Mouse (Mus musculus): ENCODE results near the gene Selenof.

Selenof gene

DNA sequence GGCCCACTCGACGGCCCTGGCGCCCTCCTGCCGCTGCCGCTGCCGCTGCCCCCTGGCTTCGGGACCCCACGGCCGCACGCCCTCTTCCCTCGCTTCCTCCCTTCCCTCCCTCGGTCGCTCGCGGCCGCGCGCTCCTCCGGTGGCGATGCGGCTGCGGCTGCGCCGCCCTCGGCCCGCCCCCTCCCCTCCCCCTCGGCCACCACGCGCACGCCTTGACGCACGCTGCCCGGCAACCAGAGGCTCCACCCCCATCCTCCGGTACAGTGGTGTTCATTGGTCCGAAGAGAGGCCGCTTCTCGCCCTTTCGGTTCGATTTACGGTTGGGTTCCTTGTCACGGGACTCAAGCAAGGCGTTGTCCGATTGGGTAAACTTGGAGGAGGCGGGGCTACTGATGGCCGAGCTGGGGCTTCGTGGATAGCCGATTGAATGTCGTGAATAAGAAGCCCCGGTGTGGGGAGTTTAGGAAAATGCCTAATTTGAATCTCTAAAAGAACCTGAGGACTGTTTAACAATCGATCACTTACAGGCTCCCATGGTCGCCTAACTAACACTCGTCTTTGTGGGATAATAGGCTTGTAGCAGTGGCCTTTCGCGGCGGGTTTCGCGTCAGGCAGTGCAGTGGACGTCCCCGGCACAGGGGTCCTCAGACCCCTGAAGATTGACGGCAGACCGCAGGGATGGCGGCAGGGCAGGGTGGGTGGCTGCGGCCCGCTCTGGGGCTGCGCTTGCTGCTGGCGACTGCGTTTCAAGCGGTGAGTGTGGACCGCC lies at the start of gene Selenof, which contains the start of gene Hs2st1:
Gene Selenof, plus strand, starts transcription at position 258 of the 769 bp plus-strand sequence.
Gene Hs2st1, minus strand, starts transcription at position 135 of the 769 bp plus-strand sequence.
- in situ Hi-C loops (cut with MboI; ENCODE audit: low pct_unique_long_range_greater_than_20kb in 1 of 2, low sequenced_read_pairs in 2 of 2, unreplicated experiment in 1 of 2), result no loop called here

GRCm38 (mm10) chr3:144527918-144528317 lies 42.2 kb upstream of the Selenof start:
- in situ Hi-C loops (cut with MboI; ENCODE audit: low pct_unique_long_range_greater_than_20kb in 1 of 2, low sequenced_read_pairs in 2 of 2, unreplicated experiment in 1 of 2), result no loop called here

DNA sequence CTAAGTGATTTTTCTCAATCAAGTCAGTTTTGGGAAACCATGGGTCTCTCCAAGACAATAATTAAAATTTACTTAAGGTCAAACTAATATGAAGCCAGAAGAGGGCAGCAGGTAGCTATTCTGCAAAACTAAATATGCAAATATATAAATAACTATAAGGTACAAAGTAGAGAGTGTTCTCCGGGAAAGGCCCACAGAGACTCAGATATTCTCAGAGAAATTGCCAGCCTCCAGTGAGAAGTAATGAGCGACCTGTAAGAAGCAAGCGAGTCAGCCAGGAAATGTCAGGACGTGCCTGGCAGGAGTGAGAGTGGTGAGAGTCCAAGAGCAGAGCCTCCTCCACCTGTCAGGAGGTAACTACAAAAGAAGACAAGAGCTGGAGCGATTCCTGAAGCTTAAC lies 39.1 kb upstream of the Selenof start:
- in situ Hi-C loops (cut with MboI; ENCODE audit: low pct_unique_long_range_greater_than_20kb in 1 of 2, low sequenced_read_pairs in 2 of 2, unreplicated experiment in 1 of 2), result no loop called here

DNA sequence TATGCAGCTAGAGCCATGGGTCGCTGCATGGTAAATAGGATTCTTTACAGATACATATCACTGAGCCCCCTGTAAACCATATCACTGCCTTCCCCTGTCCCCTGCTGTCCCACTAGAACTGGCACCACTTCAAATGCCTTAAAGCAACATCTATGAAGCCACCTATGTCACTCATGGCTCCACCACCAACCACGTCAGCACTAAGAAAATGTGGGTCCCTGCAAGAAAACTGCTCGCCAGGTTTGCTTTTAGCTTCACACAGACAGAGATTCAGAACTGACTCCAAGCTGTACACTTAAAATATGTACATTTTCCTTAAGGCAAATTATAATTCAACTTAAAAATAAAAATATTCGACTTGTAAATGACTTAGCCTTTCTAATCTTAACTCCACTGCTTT lies 35.0 kb upstream of the Selenof start:
- in situ Hi-C loops (cut with MboI; ENCODE audit: low pct_unique_long_range_greater_than_20kb in 1 of 2, low sequenced_read_pairs in 2 of 2, unreplicated experiment in 1 of 2), result no loop called here

DNA sequence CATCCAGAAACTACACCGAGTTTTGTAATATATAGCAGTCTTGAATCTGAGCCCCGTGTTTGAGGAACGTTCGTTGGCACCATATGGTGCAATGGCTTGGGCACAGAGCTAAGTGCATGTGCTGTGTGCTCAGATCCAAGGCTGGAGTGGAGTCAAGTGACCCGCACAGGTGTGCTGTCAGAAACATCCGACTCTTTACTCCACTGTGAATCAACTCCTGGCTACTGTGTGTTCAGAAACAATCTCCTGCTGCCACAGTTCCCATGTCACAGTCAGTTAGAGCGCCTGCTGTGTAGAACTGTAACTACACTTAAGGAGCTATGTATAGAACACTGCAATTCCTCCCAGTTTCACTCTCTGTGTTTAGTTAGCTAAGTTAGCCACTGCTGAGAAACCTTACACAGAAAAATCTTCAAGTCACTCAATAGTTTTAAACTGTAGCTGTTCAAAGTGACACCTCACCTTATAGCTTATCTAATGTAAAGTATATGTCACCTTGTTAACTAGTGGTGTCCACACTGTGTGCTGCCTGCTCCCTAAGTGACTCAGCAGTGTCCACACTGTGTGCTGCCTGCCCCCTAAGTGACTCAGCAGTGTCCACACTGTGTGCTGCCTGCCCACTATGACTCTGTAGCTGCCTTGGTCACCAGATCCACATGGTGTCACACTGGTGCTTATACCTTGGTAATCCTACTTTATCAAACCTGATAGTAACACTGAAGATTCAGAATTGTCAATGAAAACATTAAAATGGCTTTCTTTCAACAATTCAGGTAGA lies 32.8 kb upstream of the Selenof start:
- in situ Hi-C loops (cut with MboI; ENCODE audit: low pct_unique_long_range_greater_than_20kb in 1 of 2, low sequenced_read_pairs in 2 of 2, unreplicated experiment in 1 of 2), result no loop called here

- in situ Hi-C loops (cut with MboI; ENCODE audit: low pct_unique_long_range_greater_than_20kb in 1 of 2, low sequenced_read_pairs in 2 of 2, unreplicated experiment in 1 of 2), result no loop called here
Observed at GRCm38 (mm10) chr3:144539051-144539450, 31.1 kb upstream of the Selenof start.

DNA sequence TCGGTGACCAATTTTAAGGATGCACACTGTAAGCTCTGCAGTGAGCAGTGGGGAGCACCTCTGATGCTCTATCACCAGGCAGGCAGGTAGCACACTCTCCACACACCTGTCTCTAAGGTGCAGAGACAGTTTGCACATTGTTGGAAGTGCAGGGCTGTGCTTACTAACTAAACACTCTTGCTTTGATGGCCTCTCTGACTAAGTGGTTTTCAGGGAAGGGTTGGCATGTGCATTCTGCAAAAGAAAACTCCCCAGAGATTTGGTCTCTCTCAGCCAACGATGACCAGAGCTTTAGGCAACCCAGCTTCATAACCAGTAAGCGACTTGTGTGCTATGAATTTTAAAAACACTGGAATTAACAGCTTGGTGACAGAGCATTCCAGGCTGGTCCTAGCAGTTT lies 29.3 kb upstream of the Selenof start:
- in situ Hi-C loops (cut with MboI; ENCODE audit: low pct_unique_long_range_greater_than_20kb in 1 of 2, low sequenced_read_pairs in 2 of 2, unreplicated experiment in 1 of 2), result no loop called here

GRCm38 (mm10) chr3:144541906-144542438 lies 28.1 kb upstream of the Selenof start:
- in situ Hi-C loops (cut with MboI; ENCODE audit: low pct_unique_long_range_greater_than_20kb in 1 of 2, low sequenced_read_pairs in 2 of 2, unreplicated experiment in 1 of 2), result no loop called here

- in situ Hi-C loops (cut with MboI; ENCODE audit: low pct_unique_long_range_greater_than_20kb in 1 of 2, low sequenced_read_pairs in 2 of 2, unreplicated experiment in 1 of 2), result no loop called here
Observed at GRCm38 (mm10) chr3:144545152-144545551, 25.0 kb upstream of the Selenof start.

DNA sequence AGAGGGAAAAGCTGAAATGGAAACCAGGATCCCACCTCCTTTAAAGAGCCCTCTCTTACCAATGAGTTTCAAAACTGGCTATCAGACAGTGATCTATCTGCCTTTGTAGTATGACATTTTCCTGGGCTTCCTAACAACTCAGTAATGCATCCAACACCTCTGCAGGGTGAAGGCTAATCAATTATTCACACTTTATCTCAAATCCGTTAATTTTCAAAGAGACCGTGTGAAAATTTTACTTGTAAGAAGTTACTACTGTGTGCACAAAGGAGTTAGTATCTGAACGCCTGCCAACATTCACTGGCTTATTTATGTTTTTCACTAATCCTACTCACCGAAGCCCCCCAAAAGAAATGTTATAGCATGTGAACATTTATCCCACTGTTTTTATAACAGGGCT lies 24.3 kb upstream of the Selenof start:
- in situ Hi-C loops (cut with MboI; ENCODE audit: low pct_unique_long_range_greater_than_20kb in 1 of 2, low sequenced_read_pairs in 2 of 2, unreplicated experiment in 1 of 2), result no loop called here

DNA sequence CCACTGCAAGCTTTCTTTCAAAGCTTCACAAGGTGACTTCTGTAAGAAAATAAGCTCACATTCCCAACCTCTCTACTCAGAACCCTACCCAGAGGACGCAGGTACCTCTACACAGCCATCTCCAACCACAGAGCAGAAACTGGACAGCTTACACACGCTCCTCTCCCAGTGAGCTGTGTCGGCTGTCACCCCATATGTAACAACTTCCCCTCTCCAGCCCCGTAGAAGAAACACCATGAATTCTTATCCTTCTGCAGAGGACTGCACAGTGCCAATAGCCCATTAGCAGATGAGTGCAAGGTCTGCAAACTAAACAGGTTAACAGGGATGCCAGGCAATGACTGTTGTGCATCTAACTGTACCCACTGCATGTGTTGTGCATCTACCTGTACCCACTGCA lies 23.6 kb upstream of the Selenof start:
- in situ Hi-C loops (cut with MboI; ENCODE audit: low pct_unique_long_range_greater_than_20kb in 1 of 2, low sequenced_read_pairs in 2 of 2, unreplicated experiment in 1 of 2), result no loop called here

GRCm38 (mm10) chr3:144548186-144548845 lies 21.8 kb upstream of the Selenof start:
- in situ Hi-C loops (cut with MboI; ENCODE audit: low pct_unique_long_range_greater_than_20kb in 1 of 2, low sequenced_read_pairs in 2 of 2, unreplicated experiment in 1 of 2), result no loop called here

- in situ Hi-C loops (cut with MboI; ENCODE audit: low pct_unique_long_range_greater_than_20kb in 1 of 2, low sequenced_read_pairs in 2 of 2, unreplicated experiment in 1 of 2), result no loop called here
Observed at GRCm38 (mm10) chr3:144550036-144550435, 20.1 kb upstream of the Selenof start.

DNA sequence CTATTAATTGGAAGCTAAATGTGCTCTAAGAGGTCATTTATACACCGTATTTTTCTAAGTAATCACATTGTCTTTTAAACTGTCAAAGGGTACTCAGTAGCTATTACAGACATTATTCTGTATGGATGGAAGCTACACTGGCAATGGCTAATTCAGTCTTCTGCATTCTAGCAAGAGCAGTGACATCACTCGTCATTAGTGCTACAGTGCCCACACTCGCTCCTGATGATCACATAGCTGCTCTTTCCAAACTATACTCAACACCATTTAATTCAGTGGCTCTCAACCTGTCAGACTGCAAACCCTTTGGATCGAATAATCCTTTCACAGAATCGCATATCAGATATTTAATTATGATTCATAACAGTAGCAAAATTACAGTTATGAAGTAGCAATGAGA lies 19.4 kb upstream of the Selenof start:
- in situ Hi-C loops (cut with MboI; ENCODE audit: low pct_unique_long_range_greater_than_20kb in 1 of 2, low sequenced_read_pairs in 2 of 2, unreplicated experiment in 1 of 2), result no loop called here

DNA sequence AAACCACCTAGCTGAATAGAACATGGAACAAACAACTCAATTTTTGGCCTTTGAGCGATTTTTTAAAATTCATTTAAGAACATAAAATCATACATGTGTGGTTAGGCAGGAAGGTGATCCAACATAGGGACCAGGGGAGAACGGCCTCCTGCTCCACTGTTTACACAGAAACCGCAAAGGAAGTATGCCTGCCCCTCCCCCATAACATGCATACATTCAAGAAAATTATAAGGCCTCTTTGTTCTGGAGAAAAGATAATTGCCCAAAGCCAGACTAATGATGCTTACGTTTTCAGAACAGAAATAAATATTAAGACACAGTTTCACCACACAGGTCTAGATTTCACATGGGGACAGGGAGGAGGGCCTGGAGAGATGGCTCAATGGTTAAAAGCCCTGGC lies 18.7 kb upstream of the Selenof start:
- in situ Hi-C loops (cut with MboI; ENCODE audit: low pct_unique_long_range_greater_than_20kb in 1 of 2, low sequenced_read_pairs in 2 of 2, unreplicated experiment in 1 of 2), result no loop called here

DNA sequence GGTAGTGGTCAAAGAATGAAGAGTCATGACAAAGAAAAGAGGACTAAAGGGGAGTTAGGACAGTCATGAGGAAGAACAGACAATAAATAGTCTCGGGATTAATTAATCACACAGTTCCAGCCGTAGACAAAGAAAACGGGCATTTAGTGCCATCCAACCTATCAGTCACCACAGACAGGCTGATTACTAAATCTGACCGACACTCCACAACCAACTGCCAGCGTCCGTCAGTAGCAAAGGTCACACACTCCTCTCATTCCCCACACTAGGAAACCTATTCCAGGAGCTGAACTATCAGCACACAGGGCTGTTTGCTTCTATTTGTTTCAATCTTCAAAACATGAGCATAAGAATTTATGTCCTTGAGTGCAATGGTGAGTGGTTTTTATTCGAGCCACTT lies 16.2 kb upstream of the Selenof start:
- in situ Hi-C loops (cut with MboI; ENCODE audit: low pct_unique_long_range_greater_than_20kb in 1 of 2, low sequenced_read_pairs in 2 of 2, unreplicated experiment in 1 of 2), result no loop called here

- in situ Hi-C loops (cut with MboI; ENCODE audit: low pct_unique_long_range_greater_than_20kb in 1 of 2, low sequenced_read_pairs in 2 of 2, unreplicated experiment in 1 of 2), result no loop called here
Observed at GRCm38 (mm10) chr3:144554503-144554902, 15.6 kb upstream of the Selenof start.

DNA sequence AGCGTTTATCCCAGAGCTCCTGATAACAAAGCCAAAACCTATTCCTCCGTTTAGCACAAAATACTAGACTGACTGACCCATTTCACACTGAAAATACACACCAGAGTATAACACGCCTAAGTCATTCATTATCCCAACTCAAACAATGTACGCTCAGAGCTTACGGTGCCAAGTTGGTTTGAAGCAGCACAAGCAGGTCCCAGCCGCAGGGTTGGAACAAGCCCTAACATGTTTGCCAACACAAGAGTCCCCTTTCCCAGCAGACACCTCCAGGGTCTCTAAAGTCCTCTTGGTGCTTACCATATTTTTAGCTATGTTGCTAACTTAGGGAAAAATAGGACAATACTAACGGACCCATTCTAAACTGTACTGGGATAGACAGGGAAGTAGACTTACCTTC lies 15.0 kb upstream of the Selenof start:
- in situ Hi-C loops (cut with MboI; ENCODE audit: low pct_unique_long_range_greater_than_20kb in 1 of 2, low sequenced_read_pairs in 2 of 2, unreplicated experiment in 1 of 2), result no loop called here

Data from mouse embryonic stem cell (cell line).